10 mouse cellular contexts compared by ENCODE assay signal in the genomic region with DNA sequence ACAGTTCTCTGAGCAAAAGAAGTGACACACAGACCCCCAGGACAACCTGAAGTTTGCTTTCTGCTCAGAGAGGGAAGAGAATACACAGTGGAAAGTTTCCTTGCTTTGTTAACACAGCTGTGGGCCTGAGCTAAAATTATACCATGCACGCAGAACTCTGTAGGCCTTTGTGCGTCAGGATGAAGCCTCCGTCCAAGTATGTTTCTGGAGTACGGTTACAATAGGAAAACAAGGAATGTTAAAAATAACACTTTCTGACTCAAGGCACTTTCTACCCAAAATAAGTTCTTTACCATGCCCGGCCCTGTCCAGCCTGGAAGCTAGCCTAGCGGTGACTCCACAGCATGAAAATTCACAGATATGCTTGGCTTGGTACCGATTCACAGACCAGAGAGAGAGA.
DNase-seq lines count a peak whose midpoint lies in the region; ATAC-seq and TF ChIP-seq lines count a peak whose summit lies in the region.
"Had no signal": no experiment of that assay in that cellular context is flagged by ENCODE, and none has a peak within 500 bp of the region (broad histone marks: within the 10 kb centered on the region; RNA-seq: fewer than 3 reads in every experiment).

No protein-coding gene starts in this region.

- intact Hi-C loops in gastrocnemius, adult 2 months (cut with DNase I) = no loop called here

- no peaks in the 10 kb centered on the region for H3K36me3 ChIP-seq in lung, embryonic 16.5 days (ENCODE audit: control insufficient read depth, insufficient read depth, low read length)
- no peaks in the 10 kb centered on the region for H3K36me3 ChIP-seq in heart, postnatal 0 days (replicated peaks; ENCODE audit: control insufficient read depth, insufficient read depth, low read length)
- H3K36me3 ChIP-seq in stomach, postnatal 0 days (ENCODE audit: control insufficient read depth, insufficient read depth, low read length) = no peaks in the 10 kb centered on the region
- no peaks in the 10 kb centered on the region for H3K36me3 ChIP-seq in midbrain, embryonic 16.5 days (ENCODE audit: control insufficient read depth, insufficient read depth, low read length)
- H3K36me3 ChIP-seq: forebrain, embryonic 15.5 days; midbrain, embryonic 12.5 days had no signal

- no peak for TF ChIP-seq EP300 in heart, postnatal 0 days (IDR thresholded peaks at IDR 0.05; ENCODE audit: low read depth)
- TF ChIP-seq EP300 in stomach, postnatal 0 days (optimal IDR thresholded peaks at IDR 0.05) = no peak

- no peak overlapping the region for H3K4me3 ChIP-seq in gastrocnemius, adult 2 months
- H3K4me3 ChIP-seq in lung, embryonic 16.5 days (ENCODE audit: low read length) = no peak overlapping the region
- no peak overlapping the region for H3K4me3 ChIP-seq in lung, adult 2 months (replicated peaks; ENCODE audit: extremely low read depth, low read depth, low read length)
- no peak overlapping the region for H3K4me3 ChIP-seq in heart, postnatal 0 days (ENCODE audit: low read depth, low read length)
- no peak overlapping the region for H3K4me3 ChIP-seq in stomach, postnatal 0 days (ENCODE audit: low read depth, low read length)
- no peak overlapping the region for H3K4me3 ChIP-seq in midbrain, embryonic 16.5 days (ENCODE audit: low read depth, low read length)
- H3K4me3 ChIP-seq: forebrain, embryonic 15.5 days; midbrain, embryonic 12.5 days had no signal

- no peaks in the 10 kb centered on the region for H3K4me1 ChIP-seq in lung, embryonic 16.5 days (replicated peaks; ENCODE audit: control insufficient read depth, insufficient read depth, low read length)
- no peaks in the 10 kb centered on the region for H3K4me1 ChIP-seq in lung, adult 2 months (ENCODE audit: control insufficient read depth, insufficient read depth, low read length)
- no peaks in the 10 kb centered on the region for H3K4me1 ChIP-seq in heart, postnatal 0 days (ENCODE audit: control insufficient read depth, insufficient read depth)
- no peaks in the 10 kb centered on the region for H3K4me1 ChIP-seq in stomach, postnatal 0 days (replicated peaks; ENCODE audit: control insufficient read depth, insufficient read depth)
- no peaks in the 10 kb centered on the region for H3K4me1 ChIP-seq in midbrain, embryonic 16.5 days (ENCODE audit: control insufficient read depth, insufficient read depth, low read length)
- H3K4me1 ChIP-seq: forebrain, embryonic 15.5 days; midbrain, embryonic 12.5 days had no signal

- WGBS in lung, embryonic 16.5 days = 53% methylated on average over 7 of the region's 7 CpGs
- 47% methylated on average over 7 of the region's 7 CpGs for WGBS in lung, adult 2 months
- WGBS in heart, postnatal 0 days = 22% methylated on average over 7 of the region's 7 CpGs
- 46% methylated on average over 7 of the region's 7 CpGs for WGBS in stomach, postnatal 0 days
- 80% methylated on average over 7 of the region's 7 CpGs for WGBS in midbrain, embryonic 16.5 days

- ATAC-seq in lung, embryonic 16.5 days (ENCODE audit: low read depth) = peak; percentile 34; the same call in 1 of the 2 replicates
- ATAC-seq in heart, postnatal 0 days (ENCODE audit: insufficient read depth, low read depth) = peak; percentile 65
- ATAC-seq in stomach, postnatal 0 days (ENCODE audit: low FRiP score, low TSS enrichment) = 0 out of 2 replicates have a peak, but pooled peaks have one; percentile 18
- no peak for ATAC-seq in midbrain, embryonic 16.5 days
- ATAC-seq in granulocyte monocyte progenitor cell, adult 5-6 weeks (replicated peaks; ENCODE audit: poor library complexity, severe bottlenecking) = no peak
- ATAC-seq: forebrain, embryonic 15.5 days had no signal

- peak overlapping the region; percentile 74 for H3K27ac ChIP-seq in gastrocnemius, adult 2 months
- no peak overlapping the region for H3K27ac ChIP-seq in lung, embryonic 16.5 days (ENCODE audit: low read length)
- peak overlapping the region; percentile 60 for H3K27ac ChIP-seq in heart, postnatal 0 days (ENCODE audit: low read depth)
- 0 out of 2 replicates have a peak overlapping the region, but pooled peaks have one; percentile 59 for H3K27ac ChIP-seq in stomach, postnatal 0 days (replicated peaks)
- no peak overlapping the region for H3K27ac ChIP-seq in midbrain, embryonic 16.5 days (ENCODE audit: low read length)
- H3K27ac ChIP-seq: forebrain, embryonic 15.5 days; midbrain, embryonic 12.5 days had no signal

- TF ChIP-seq POLR2A in lung, adult 2 months (IDR thresholded peaks at IDR 0.05; ENCODE audit: borderline replicate concordance, extremely low read depth, low read depth, low read length) = no peak

- H3K9me3 ChIP-seq in lung, embryonic 16.5 days (ENCODE audit: control insufficient read depth, low read length) = no peaks in the 10 kb centered on the region
- H3K9me3 ChIP-seq in heart, postnatal 0 days (replicated peaks; ENCODE audit: control insufficient read depth, low read length) = no peaks in the 10 kb centered on the region
- H3K9me3 ChIP-seq in stomach, postnatal 0 days (ENCODE audit: control insufficient read depth, low read length) = no peaks in the 10 kb centered on the region
- no peaks in the 10 kb centered on the region for H3K9me3 ChIP-seq in midbrain, embryonic 16.5 days (replicated peaks; ENCODE audit: control insufficient read depth, low read length, poor library complexity, severe bottlenecking)
- H3K9me3 ChIP-seq: forebrain, embryonic 15.5 days; midbrain, embryonic 12.5 days had no signal

- H3K9ac ChIP-seq in lung, embryonic 16.5 days (ENCODE audit: low read length) = no peak overlapping the region
- H3K9ac ChIP-seq in heart, postnatal 0 days (replicated peaks; ENCODE audit: low read depth, low read length) = no peak overlapping the region
- no peak overlapping the region for H3K9ac ChIP-seq in stomach, postnatal 0 days (ENCODE audit: low read length)
- no peak overlapping the region for H3K9ac ChIP-seq in midbrain, embryonic 16.5 days (ENCODE audit: low read depth, low read length)
- H3K9ac ChIP-seq: forebrain, embryonic 15.5 days; midbrain, embryonic 12.5 days had no signal

- no peak for DNase-seq in gastrocnemius, adult 2 months
- no peak for DNase-seq in gastrocnemius, postnatal 4 days (ENCODE audit: low spot score in 2 of 2)
- no peak for DNase-seq in lung, adult 2 months
- DNase-seq in heart, postnatal 0 days (ENCODE audit: low spot score) = peak; percentile 73
- DNase-seq in stomach, postnatal 0 days (ENCODE audit: low spot score) = no peak

- TF ChIP-seq CTCF in gastrocnemius, adult 2 months (IDR thresholded peaks at IDR 0.05) = no peak
- no peak for TF ChIP-seq CTCF in lung, adult 2 months (IDR thresholded peaks at IDR 0.05; ENCODE audit: insufficient read depth, low read length)
- 0 out of 2 replicates have a peak, but pooled peaks have one; percentile 1 for TF ChIP-seq CTCF in heart, postnatal 0 days (IDR thresholded peaks at IDR 0.05; ENCODE audit: low read depth)
- TF ChIP-seq CTCF in stomach, postnatal 0 days (IDR thresholded peaks at IDR 0.05; ENCODE audit: low read depth) = 0 out of 2 replicates have a peak, but pooled peaks have one; percentile 10

- H3K4me2 ChIP-seq in lung, embryonic 16.5 days (ENCODE audit: low read depth, low read length) = no peak overlapping the region
- no peak overlapping the region for H3K4me2 ChIP-seq in heart, postnatal 0 days (ENCODE audit: low read depth, low read length)
- no peak overlapping the region for H3K4me2 ChIP-seq in stomach, postnatal 0 days (replicated peaks; ENCODE audit: low read depth)
- no peak overlapping the region for H3K4me2 ChIP-seq in midbrain, embryonic 16.5 days (ENCODE audit: low read length)
- H3K4me2 ChIP-seq: forebrain, embryonic 15.5 days; midbrain, embryonic 12.5 days had no signal

- no peaks in the 10 kb centered on the region for H3K27me3 ChIP-seq in lung, embryonic 16.5 days (ENCODE audit: control insufficient read depth, insufficient read depth, low read depth, low read length)
- H3K27me3 ChIP-seq in heart, postnatal 0 days (ENCODE audit: control insufficient read depth, insufficient read depth, low read length) = no peaks in the 10 kb centered on the region
- H3K27me3 ChIP-seq in stomach, postnatal 0 days (ENCODE audit: control insufficient read depth, insufficient read depth, low read length) = no peaks in the 10 kb centered on the region
- H3K27me3 ChIP-seq in midbrain, embryonic 16.5 days (ENCODE audit: control insufficient read depth, insufficient read depth, low read depth, low read length) = no peaks in the 10 kb centered on the region
- H3K27me3 ChIP-seq: forebrain, embryonic 15.5 days; midbrain, embryonic 12.5 days had no signal

Comparison
In these comparisons a context has a peak if more than half of its experiments do, and no peak if none do; other contexts are left out.
1. H3K27ac ChIP-seq: peak in gastrocnemius, adult 2 months (single experiment), heart, postnatal 0 days (single experiment) and stomach, postnatal 0 days (single experiment); none in lung, embryonic 16.5 days (single experiment) and midbrain, embryonic 16.5 days (single experiment).
2. CTCF ChIP-seq: peak in heart, postnatal 0 days (single experiment) and stomach, postnatal 0 days (single experiment); none in gastrocnemius, adult 2 months (single experiment) and lung, adult 2 months (single experiment).
3. ATAC-seq: peak in lung, embryonic 16.5 days (single experiment), heart, postnatal 0 days (single experiment) and stomach, postnatal 0 days (single experiment); none in midbrain, embryonic 16.5 days (single experiment) and granulocyte monocyte progenitor cell, adult 5-6 weeks (single experiment).